Mouse (Mus musculus) neural tube, embryonic 15.5 days (tissue): Measurements from ENCODE around the gene Gm15013. TPM values are rescaled to one million over a fixed set of nuclear protein-coding genes. Genes with fewer than 3 reads are reported as not detected.

ENCODE experiments used
- polyA plus RNA-seq: library from polyadenylated mRNA; unstranded; fragments of >200 nt; fragmentation: Nextera tagmentation; extraction: Ambion mirVana; gene quantifications from 2 replicates; pipeline ENCODE4 v1.2.1, GENCODE M21; 2015

Gene Gm15013
- polyA plus RNA-seq, 1 experiment from 2014 or later = not detected

Other genes starting within 250 kb of the Gm15013 start
- gene D330045A20Rik, start 234.1 kb downstream of the Gm15013 start, polyA plus RNA-seq = 1.0 and 1.1 TPM in 2 replicates
- 5.2 and 18.7 TPM in 2 replicates for gene Rnf128, start 151.2 kb downstream of the Gm15013 start, polyA plus RNA-seq
- gene Tbc1d8b, start 29.5 kb downstream of the Gm15013 start, polyA plus RNA-seq = 0.47 and 0.83 TPM in 2 replicates
- gene Ripply1, start 67.9 kb upstream of the Gm15013 start, polyA plus RNA-seq = 0.19 and 0.23 TPM in 2 replicates
- 0.27 and 1.9 TPM in 2 replicates for gene Cldn2, start 86.3 kb upstream of the Gm15013 start, polyA plus RNA-seq
- 4.7 and 5.7 TPM in 2 replicates for gene Morc4, start 157.2 kb upstream of the Gm15013 start, polyA plus RNA-seq